Mouse (Mus musculus) ovary, adult 18-20 months (tissue): ENCODE measurements around the gene Aox4.

Experiments
- DNase-seq: peaks from one replicate; pipeline ENCODE4 v3.0.0; 2022; ENCODE audit warnings: low spot score, mixed read lengths

Gene Aox4

DNA sequence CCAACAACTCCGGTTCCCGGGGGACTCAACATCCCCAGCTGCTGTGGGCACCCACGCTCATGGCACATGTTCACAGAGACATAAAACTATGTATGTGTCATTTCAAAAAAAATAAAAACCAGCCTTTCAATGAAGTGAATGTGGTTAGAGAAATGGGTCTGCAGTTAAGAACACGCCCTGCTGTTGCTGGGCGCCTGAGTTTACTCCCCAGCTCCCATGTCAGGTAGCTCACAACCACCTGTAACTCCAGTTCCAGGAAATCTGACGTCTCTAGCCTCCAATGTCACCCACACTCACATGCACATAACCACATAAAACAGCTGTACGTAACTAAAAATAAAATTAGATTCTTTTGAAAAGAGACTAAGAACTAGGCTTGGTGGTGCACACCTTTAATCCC lies 90.9 kb downstream of the Aox4 start:
- no peak for DNase-seq

GRCm38 (mm10) chr1:58302015-58302414 lies 91.8 kb downstream of the Aox4 start:
- no peak for DNase-seq

- no peak for DNase-seq
These were observed 92.8 kb downstream of the Aox4 start for GRCm38 (mm10) chr1:58303009-58303408.

DNA sequence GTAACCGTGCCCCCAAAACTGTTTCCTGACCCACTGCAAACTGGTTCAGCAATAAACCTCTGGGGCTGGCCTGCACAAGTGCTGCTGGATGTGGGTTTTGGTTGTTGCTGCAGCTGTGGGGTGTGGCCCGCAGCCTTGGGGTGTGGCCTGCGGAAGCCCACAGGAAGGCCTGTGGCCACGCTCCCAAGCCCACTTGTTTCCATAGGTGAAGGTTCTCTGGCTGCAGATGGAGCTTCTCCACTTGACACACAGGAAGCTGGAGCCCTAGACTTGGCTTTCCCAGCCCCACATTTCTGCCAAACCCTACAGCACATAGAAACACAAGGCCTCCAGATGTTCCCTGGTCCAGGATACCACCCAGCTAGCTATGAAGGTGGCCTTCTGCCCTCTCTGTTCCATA lies 93.5 kb downstream of the Aox4 start:
- peak; percentile 40 for DNase-seq

- no peak for DNase-seq
These were observed 94.1 kb downstream of the Aox4 start for GRCm38 (mm10) chr1:58304296-58304695.

DNA sequence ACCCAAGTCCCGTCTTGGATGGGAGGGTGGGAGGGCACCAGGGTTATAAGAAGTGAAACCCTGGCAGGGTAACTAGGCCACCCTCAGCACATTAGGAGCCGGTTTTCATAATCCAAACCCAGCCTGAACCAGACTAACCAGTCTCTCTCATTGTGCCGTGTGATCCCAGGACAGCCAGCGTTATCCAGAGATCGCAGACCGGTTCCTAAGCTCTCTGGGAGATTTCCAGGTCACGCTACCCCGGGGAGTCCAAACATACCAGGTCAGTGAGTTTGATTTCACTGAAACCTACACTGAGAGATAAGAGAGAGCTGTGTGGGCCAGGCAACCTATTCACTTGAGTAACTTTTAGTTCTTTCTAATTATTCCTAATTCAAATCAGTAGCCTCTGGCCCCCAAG lies 97.0 kb downstream of the Aox4 start:
- peak; percentile 77 for DNase-seq

- no peak for DNase-seq
These were observed 98.4 kb downstream of the Aox4 start for GRCm38 (mm10) chr1:58308594-58308993.

DNA sequence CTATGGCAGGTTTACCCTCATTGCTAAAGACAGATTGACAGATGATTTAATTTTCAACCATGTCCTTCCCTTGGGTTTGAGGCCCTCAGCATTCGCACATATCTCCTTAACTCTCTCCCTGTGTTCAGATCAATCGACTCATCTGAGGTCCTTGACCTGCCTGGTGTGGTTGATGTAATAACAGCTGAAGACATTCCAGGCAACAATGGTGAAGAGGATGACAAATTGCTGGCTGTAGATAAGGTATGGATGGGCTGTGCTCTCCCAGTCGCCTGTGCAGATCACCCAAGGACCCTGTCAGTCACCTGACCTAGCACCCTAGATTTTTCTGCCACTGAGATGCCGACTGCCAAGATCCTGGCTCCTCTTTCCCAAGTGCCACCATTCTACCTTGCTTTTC lies 99.7 kb downstream of the Aox4 start:
- no peak for DNase-seq

GRCm38 (mm10) chr1:58311221-58311864 lies 101.1 kb downstream of the Aox4 start:
- DNase-seq = peak; percentile 1

DNA sequence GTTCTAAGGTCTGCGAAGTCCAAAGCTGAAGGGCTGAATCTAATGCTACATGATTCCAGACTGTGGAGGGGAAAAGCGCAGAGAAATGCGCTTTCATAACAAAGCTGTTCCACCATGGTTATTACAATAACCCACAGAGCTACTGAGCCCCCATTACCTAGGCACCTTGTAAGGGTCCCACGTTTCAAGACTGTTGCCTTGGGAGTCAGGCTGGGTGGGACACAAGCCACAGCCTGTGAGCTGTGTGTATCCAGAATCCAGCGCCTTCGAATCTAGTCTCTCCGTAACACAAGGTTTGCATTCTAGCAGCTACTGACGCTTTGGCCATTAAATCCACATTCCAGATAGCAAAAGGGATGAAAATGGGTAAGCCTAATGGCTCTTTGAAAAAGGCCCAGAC lies 103.0 kb downstream of the Aox4 start:
- no peak for DNase-seq

DNA sequence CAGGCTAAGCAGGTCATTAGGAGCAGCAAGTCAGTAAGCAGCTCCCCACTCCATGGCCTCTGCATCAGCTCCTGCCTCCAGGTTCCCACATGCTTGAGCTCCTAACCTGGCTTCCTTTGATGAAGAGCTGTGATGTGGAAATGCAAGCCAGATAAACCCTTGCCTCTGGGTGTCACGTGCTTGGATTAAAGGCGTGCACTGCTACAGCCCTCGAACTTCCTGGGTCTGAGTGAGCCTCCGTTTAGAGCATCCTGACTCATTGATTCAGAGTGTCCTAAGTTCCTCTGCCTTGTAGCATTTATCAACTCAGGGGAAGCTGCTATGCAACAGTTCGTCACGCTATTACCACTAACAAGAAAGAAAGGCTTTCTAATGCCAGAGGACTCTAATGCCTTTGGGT lies 105.3 kb downstream of the Aox4 start:
- no peak for DNase-seq
